Mouse (Mus musculus) cerebellum, adult 2 months (tissue): Measurements from ENCODE around the gene Jazf1. TPM values are rescaled to one million over a fixed set of nuclear protein-coding genes. Genes with fewer than 3 reads are reported as not detected.

Experiments used
- DNase-seq, 2 experiments: peaks; one replicate each; pipeline ENCODE4 v3.0.0; 2021
- H3K27ac ChIP-seq: fragments of 200-500 bp; 2 replicates; pipeline ENCODE4 v1.5.1; 2012; ENCODE audit warnings: low read length, control low read depth, inconsistent platforms; ENCODE audit not compliant: insufficient read depth
- H3K27me3 ChIP-seq: fragments of 200-500 bp; 2 replicates; pipeline ENCODE4 v1.6.1; 2012; ENCODE audit warnings: inconsistent platforms, mild to moderate bottlenecking, low read length, moderate library complexity; ENCODE audit not compliant: control insufficient read depth, insufficient read depth
- H3K4me1 ChIP-seq: fragments of 200-500 bp; 2 replicates; pipeline ENCODE4 v1.6.1; 2011; ENCODE audit warnings: low read length; ENCODE audit not compliant: control insufficient read depth, insufficient read depth
- H3K4me3 ChIP-seq: fragments of 200-500 bp; replicated peaks from 2 replicates; pipeline ENCODE3; 2011; ENCODE audit warnings: mild to moderate bottlenecking, low read depth, low read length, control low read depth; ENCODE audit not compliant: insufficient read depth
- CTCF ChIP-seq: fragments of 200-500 bp; IDR thresholded peaks from 2 replicates; pipeline ENCODE4 v1.5.1; 2011; ENCODE audit warnings: low read depth, mild to moderate bottlenecking, control low read depth, low read length, moderate library complexity, borderline replicate concordance; ENCODE audit not compliant: insufficient read depth
- POLR2A ChIP-seq: fragments of 200-500 bp; IDR thresholded peaks from 2 replicates; pipeline ENCODE4 v1.6.1; 2011; ENCODE audit warnings: low read length, control low read depth, borderline replicate concordance; ENCODE audit not compliant: insufficient read depth
- WGBS: fragments of 180-500 bp; shearing (Covaris S2); methylation state at CpG from one replicate; pipeline ENCODE4 v1.1.7; 2018; 5-methylcytosine and 5-hydroxymethylcytosine counted together
- polyA plus RNA-seq: library from polyadenylated mRNA; depleted of rRNA; stranded (reverse); fragments of >200 nt; gene quantifications from 2 replicates; pipeline ENCODE4 v1.2.3, GENCODE M21; 2012; rRNA removed

Gene Jazf1
- 11.4 and 11.8 TPM in 2 replicates for polyA plus RNA-seq

- peak; percentile 68 for DNase-seq
- Histone ChIP-seq H3K4me1 (no peaks in the 10 kb centered on the region; the same call in 1 of the 2 replicates), H3K4me3 (peak within 1 kb of the TSS; percentile 94), H3K27me3 (no peaks in the 10 kb centered on the region), H3K27ac (no peak within 1 kb of the TSS)
- TF ChIP-seq CTCF (no peak), POLR2A (no peak)
- WGBS: 5% methylated on average over 105 of the region's 133 CpGs
Observed at GRCm38 (mm10) chr6:53067989-53068874, at the start of gene Jazf1. TSS of gene Jazf1 (minus strand) at chr6:53068631.

GRCm38 (mm10) chr6:53117855-53118254 lies 49.4 kb upstream of the Jazf1 start:
- 57% methylated on average over 1 of the region's 1 CpGs for WGBS
- TF ChIP-seq POLR2A: no peak
- no peak for TF ChIP-seq CTCF
- no peak for DNase-seq
- Histone ChIP-seq H3K4me3 (no peak overlapping the region), H3K27me3 (no peaks in the 10 kb centered on the region), H3K27ac (no peak overlapping the region), H3K4me1 (no peaks in the 10 kb centered on the region)

GRCm38 (mm10) chr6:53086879-53087278 lies 18.4 kb upstream of the Jazf1 start:
- DNase-seq: no peak
- WGBS: 62% methylated on average over 4 of the region's 4 CpGs
- Histone ChIP-seq H3K4me1 (no peaks in the 10 kb centered on the region), H3K4me3 (no peak overlapping the region), H3K27me3 (no peaks in the 10 kb centered on the region), H3K27ac (no peak overlapping the region)
- TF ChIP-seq POLR2A (no peak), CTCF (no peak)

- DNase-seq: no peak
- 73% methylated on average over 4 of the region's 4 CpGs for WGBS
- H3K4me3 ChIP-seq: no peak overlapping the region
- no peak overlapping the region for H3K27ac ChIP-seq
- H3K27me3 ChIP-seq: no peaks in the 10 kb centered on the region
- no peaks in the 10 kb centered on the region for H3K4me1 ChIP-seq
- no peak for TF ChIP-seq CTCF
- no peak for TF ChIP-seq POLR2A
Observed at GRCm38 (mm10) chr6:53081241-53081640, 12.8 kb upstream of the Jazf1 start.

GRCm38 (mm10) chr6:53078671-53079070 lies 10.2 kb upstream of the Jazf1 start:
- no peaks in the 10 kb centered on the region for H3K27me3 ChIP-seq
- WGBS: 26% methylated on average over 2 of the region's 2 CpGs
- no peaks in the 10 kb centered on the region for H3K4me1 ChIP-seq
- H3K4me3 ChIP-seq: no peak overlapping the region
- no peak for TF ChIP-seq CTCF
- no peak for TF ChIP-seq POLR2A
- H3K27ac ChIP-seq: no peak overlapping the region
- DNase-seq: no peak

- no peak overlapping the region for H3K4me3 ChIP-seq
- DNase-seq: no peak
- H3K27ac ChIP-seq: no peak overlapping the region
- no peaks in the 10 kb centered on the region for H3K4me1 ChIP-seq
- H3K27me3 ChIP-seq: no peaks in the 10 kb centered on the region
- WGBS: 94% methylated on average over 6 of the region's 6 CpGs
- no peak for TF ChIP-seq CTCF
- TF ChIP-seq POLR2A: no peak
Observed at GRCm38 (mm10) chr6:53071732-53072131, 3.3 kb upstream of the Jazf1 start.

- Histone ChIP-seq H3K27me3 (no peaks in the 10 kb centered on the region), H3K4me1 (no peaks in the 10 kb centered on the region; the same call in 1 of the 2 replicates), H3K27ac (no peak overlapping the region), H3K4me3 (no peak overlapping the region)
- DNase-seq: peak; percentile 44 to 60
- 13% methylated on average over 5 of the region's 5 CpGs for WGBS
- TF ChIP-seq POLR2A (no peak), CTCF (no peak)
Observed at GRCm38 (mm10) chr6:53069976-53070575, 1.6 kb upstream of the Jazf1 start.

GRCm38 (mm10) chr6:53068875-53069178 lies 396 bp upstream of the Jazf1 start:
- DNase-seq: no peak
- 17% methylated on average over 6 of the region's 6 CpGs for WGBS
- peak overlapping the region; percentile 94 for H3K4me3 ChIP-seq
- TF ChIP-seq CTCF: no peak
- no peak for TF ChIP-seq POLR2A
- no peak overlapping the region for H3K27ac ChIP-seq
- H3K4me1 ChIP-seq: no peaks in the 10 kb centered on the region; the same call in 1 of the 2 replicates
- H3K27me3 ChIP-seq: no peaks in the 10 kb centered on the region

GRCm38 (mm10) chr6:53067446-53067988 lies 914 bp downstream of the Jazf1 start:
- Histone ChIP-seq H3K27me3 (no peaks in the 10 kb centered on the region), H3K4me3 (peak overlapping the region; percentile 94), H3K4me1 (no peaks in the 10 kb centered on the region; the same call in 1 of the 2 replicates), H3K27ac (no peak overlapping the region)
- WGBS: 7% methylated on average over 34 of the region's 41 CpGs
- peak; percentile 56 to 61 for DNase-seq
- TF ChIP-seq POLR2A: no peak
- TF ChIP-seq CTCF: no peak
